Mouse (Mus musculus): ENCODE results near the gene Timm8a2.

Gene Timm8a2

GRCm38 (mm10) chr14:122012193-122012592, 22.3 kb upstream of the Timm8a2 start:
- no peak for DNase-seq

- DNase-seq, result no peak
Observed at GRCm38 (mm10) chr14:122012814-122013213, 21.7 kb upstream of the Timm8a2 start.

DNA sequence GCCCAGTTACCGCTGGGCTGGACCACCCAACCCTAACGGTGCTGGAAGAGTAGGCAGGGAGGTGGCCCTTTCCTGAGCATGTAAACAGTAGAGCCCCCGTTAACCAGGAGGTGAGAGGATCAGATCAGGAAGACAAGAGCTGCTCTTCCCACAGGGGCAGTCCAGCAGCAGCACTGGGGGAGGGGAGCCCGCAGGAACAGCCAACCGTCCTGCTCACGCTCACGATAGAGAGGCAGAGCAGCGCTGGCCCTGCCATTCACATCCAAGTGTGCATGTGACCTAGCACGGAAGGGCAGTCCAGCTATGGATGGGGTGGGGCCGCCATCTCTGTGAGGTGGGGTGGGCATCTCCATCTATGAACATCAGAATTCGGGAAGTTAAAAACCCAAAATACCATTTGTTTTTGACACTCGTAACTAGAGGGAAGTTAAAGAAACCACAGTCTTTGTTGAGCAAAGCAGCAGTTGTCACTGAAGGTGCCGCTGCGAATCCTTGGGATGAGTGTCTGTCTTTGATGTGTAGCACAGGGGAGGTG, 21.0 kb upstream of the Timm8a2 start:
- DNase-seq, result no peak

DNA sequence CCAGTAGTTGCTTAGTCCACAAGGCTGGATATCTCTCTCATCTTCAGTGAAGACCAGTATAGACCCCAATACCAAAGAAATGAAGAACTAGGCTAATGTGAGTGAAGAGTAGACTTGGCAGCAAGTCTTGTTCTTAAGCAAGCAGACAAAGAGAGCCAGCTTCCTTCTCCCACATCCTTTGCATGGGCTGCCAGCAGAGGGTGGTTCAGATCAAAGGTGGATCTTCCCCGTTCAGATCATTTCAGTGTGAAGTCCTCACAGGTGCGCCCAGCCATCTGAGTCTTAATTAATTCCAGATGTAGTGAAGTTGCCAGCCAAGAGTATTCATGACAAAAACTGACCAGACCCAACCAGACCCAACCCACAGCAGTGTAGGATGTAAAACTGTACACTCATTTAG, 16.5 kb upstream of the Timm8a2 start:
- no peak for DNase-seq

DNA sequence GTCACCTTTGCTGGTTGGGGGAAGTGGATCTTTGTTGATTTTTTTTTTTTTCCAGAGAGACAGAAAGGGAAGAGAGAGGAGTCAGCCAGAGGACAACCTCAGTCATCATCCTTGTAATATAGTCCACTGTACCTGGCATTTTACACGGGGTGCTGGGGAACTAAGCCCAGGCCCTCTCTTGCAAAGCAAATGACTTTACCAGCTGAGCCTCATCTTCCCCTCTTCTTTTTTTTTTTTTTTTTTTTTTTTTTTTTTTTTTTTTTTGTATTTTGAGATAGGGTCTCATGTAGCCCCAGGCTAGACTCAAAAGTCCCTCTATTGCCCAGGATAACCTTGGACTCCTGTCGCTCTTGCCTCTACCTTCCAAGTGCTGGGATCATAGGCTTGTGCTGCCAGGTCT, 15.1 kb upstream of the Timm8a2 start:
- DNase-seq, result no peak

GRCm38 (mm10) chr14:122020567-122020966, 13.9 kb upstream of the Timm8a2 start:
- DNase-seq, result no peak

GRCm38 (mm10) chr14:122023054-122023453, 11.4 kb upstream of the Timm8a2 start:
- no peak for DNase-seq

GRCm38 (mm10) chr14:122023928-122024327, 10.5 kb upstream of the Timm8a2 start:
- DNase-seq, result no peak

- no peak for DNase-seq
Observed at GRCm38 (mm10) chr14:122028926-122029745, 5.3 kb upstream of the Timm8a2 start.

DNA sequence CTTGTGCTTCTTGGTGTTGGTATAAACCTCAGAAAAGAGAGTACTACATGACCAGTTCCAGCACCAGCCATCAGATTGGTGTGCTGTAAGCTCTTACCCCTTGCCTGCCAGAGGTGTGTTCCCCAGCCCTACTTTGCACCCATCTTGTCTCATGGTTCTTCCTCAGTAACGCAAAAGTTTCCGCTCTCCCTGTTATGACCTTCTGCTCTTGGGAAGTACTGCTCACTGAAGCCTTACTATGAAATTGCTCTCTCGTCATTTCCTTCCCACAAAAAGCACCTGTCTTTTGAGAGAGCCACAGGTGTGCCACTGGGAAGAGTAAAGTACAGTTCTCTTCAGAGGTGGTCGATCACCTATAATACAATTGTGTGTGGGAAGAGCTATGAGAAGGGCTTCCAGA, 4.6 kb upstream of the Timm8a2 start:
- no peak for DNase-seq

- DNase-seq, result no peak
Observed at GRCm38 (mm10) chr14:122032045-122032444, 2.4 kb upstream of the Timm8a2 start.

DNA sequence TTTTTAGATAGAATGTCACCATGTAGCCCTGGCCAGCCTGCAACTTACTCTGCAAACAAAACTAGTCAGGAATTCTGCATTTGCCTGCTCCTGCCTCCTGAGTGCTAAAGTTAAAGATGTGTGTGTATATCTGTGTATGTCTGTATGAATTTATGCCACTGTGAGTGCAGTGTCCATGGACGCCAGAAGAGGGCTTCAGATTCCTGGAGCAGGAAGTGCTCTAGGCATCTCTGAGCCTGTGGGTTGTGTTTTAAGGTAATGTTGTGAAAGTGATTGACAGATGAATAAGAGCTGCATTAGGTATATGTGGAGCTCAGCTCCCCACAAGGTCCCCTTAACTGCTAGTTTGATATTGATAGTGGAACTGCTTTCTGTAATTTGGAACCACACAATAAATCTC, 707 bp downstream of the Timm8a2 start:
- no peak for DNase-seq

DNA sequence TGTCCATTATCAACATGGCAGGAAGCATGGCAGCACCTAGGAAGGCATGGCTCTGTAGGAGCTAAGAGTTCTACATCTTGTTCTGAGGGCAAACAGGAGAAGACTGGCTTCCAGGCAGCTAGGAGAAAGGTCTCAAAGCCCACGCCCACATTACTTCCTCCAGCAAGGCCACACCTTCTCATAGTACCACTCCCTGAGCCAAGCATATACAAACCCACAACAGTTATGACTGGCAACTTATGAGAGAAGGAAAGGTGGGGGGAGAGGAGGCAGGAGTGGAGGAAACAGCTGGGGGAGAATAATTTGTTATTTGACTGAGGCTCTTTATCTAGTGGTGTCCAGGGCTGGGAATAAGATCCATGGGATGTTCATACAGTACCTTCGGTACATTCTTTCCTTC, 1.4 kb downstream of the Timm8a2 start:
- DNase-seq, result no peak

DNA sequence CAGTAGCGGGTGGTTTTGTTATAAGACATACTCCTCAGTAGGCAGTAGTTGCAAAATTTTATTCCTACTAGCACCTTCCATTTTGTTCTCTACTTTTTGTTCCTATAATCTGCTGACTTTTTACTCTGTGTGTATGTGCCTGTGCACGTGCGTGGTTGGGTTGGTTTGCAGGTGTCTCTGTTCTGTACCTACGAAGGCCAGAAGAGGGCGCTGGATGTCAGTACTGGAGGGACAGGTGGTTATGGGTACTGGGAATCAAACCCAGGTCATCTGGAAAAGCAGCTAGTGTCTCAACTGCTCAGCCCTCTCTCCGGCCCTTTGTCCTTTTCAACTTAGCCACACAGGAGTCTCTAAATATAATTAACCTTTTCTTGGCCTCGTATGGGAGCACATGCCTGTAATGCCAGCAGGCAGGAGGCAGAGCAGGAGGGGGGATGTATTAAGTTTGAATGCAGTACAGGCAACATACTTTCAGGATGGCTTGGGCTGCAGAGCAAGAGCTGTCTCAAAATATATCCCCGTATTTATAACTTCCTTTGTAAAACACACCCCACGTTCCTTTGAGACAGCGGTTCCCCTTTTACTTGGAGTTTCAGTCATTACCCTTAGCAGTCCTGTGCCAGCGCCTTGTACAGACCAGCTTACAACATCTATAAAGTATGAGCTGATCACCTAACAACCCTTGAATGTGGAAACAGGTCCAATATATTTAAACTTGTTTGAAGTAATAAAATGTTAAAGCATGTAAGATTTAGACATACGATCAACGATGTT, 4.6 kb downstream of the Timm8a2 start:
- no peak for DNase-seq

DNA sequence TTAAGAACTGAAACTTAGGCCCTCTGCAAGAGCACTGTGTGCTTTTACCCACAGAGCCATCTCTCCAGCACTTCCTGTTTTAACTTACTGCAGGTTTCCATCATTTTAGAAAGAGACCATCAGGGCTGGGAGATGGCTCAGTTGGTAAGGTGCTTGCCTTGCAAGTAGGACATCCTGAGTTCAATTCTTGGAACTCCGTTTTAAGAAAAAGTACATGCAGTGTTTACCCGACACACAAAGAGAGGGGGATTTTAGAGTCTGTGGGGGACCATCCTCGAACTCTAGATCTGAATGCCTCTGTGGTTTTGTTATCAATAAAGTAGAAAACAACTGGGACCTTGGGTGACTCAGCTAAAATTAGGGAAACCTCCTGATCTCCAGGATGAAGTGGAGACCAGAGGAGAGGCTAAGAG, 6.9 kb downstream of the Timm8a2 start:
- no peak for DNase-seq

DNA sequence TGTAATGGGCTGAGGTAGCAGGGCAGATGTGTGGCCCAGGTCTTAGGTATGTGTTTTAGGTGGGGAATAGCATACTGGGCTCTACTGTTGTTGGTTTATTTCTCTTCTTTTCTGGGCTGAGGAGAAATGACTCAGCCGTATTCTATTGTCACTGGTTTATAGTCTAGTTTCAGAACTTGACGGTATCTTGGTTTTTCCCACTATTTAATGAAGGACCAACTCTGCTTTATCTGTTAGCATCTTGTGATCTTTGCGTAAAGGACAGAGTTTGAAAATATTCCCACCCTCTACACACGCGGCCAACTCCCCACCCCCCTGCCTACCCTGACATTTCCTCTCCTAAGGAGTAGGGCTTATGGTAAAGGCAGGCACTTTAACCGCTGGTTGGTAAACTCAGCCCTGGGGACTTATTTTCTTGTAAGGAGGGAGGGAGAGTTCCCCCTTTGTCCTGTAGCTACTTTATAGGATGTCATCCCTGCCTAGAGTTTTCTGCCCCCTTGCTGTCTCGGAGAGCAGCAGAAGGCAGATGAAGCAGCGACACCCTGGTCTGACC, 7.7 kb downstream of the Timm8a2 start:
- no peak for DNase-seq

DNA sequence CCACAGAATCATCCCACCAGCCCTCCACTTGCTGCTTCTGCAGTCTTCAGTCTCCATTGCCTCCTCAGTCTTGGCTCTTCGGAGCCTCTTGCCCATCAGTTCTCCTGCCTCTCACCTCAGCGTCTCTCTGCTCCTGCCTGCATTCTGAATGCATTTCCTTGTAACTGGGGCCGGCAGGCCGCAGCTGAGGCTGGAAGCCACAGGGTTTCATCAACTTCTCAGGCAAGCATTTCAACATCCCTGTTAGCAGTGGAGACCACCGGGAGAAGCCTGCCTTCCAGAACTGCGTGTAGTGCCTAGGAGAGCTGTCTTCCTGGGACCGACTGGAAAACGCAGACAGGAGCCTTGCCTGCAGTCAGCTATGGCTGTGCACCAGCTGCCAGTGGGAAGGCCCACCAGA, 13.3 kb downstream of the Timm8a2 start:
- DNase-seq, result no peak

- no peak for DNase-seq
Observed at GRCm38 (mm10) chr14:122048816-122049215, 14.3 kb downstream of the Timm8a2 start.

DNA sequence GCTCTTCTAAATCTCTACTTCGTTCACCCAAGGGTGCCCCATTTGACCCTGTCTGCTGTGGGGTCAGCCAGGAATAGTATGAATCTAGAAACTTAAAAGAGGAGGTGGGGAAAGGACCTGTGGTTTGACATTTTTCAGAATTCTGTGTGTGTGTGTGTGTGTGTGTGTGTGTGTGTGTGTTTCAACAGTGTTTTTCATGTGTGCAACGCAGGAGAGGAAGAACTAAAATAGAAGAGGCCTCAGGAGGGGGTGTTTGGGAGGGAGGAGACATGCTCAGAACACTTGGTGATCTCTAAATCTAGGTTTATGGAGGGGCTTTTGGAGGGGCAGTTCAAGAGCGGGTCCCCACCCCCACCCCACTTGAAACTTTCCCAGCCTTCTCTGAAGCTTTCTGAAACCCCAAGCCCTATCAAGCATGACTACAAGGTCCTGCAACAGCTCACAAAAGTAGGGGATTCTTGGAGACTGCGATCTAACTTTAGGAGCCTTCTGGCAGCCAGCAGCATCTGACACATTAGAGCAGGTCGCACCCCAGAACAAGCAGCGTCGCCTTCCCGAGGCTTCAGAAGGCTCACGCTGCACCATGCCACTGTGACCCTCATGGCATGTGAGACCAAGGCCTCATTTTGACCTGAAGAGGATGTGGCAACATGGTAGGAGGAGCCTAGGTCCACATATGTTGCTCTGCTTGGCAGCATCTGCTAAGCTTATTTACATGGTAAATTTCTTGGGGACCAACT, 18.6 kb downstream of the Timm8a2 start:
- no peak for DNase-seq

- DNase-seq, result no peak
Observed at GRCm38 (mm10) chr14:122056871-122057270, 22.4 kb downstream of the Timm8a2 start.

GRCm38 (mm10) chr14:122057941-122058346, 23.5 kb downstream of the Timm8a2 start:
- no peak for DNase-seq

GRCm38 (mm10) chr14:122060642-122061041, 26.2 kb downstream of the Timm8a2 start:
- DNase-seq, result peak; percentile 81 to 87

- no peak for DNase-seq
Observed at GRCm38 (mm10) chr14:122061376-122061775, 26.9 kb downstream of the Timm8a2 start.
